Mouse (Mus musculus) left cerebral cortex, adult 2 months (tissue): Measurements from ENCODE around the gene 0610030E20Rik. TPM values are rescaled to one million over a fixed set of nuclear protein-coding genes. Genes with fewer than 3 reads are reported as not detected.

Source experiments
- DNase-seq, 2 experiments: peaks; one replicate each; pipeline ENCODE4 v3.0.0; 2021 to 2022; ENCODE audit warnings: low spot score in 2 of 2, mixed read lengths in 1 of 2; ENCODE audit errors: extremely low spot score in 1 of 2
- H3K27ac ChIP-seq: fragments of 200-600 bp; 2 replicates; pipeline ENCODE4 v1.8.1; 2022
- H3K4me3 ChIP-seq: fragments of 200-600 bp; 2 replicates; pipeline ENCODE4 v1.8.1; 2022
- CTCF ChIP-seq: fragments of 200-600 bp; IDR thresholded peaks from 2 replicates; pipeline ENCODE4 v1.8.1; 2022; ENCODE audit warnings: antibody characterized with exemption, mild to moderate bottlenecking, moderate library complexity
- intact Hi-C: fragments of 180-260 bp; cut with DNase I; formaldehyde crosslinking; loops from one replicate; pipeline ENCODE4 v1.15.1; 2025
- total RNA-seq, 2 experiments: library from RNA; stranded (reverse); gene quantifications; 2 replicates each; pipeline ENCODE4 v1.2.3; 2021

Gene 0610030E20Rik
- total RNA-seq, 2 experiments from 2014 or later, result 17.3 to 17.7 TPM

- intact Hi-C loops, result no loop called here
- DNase-seq, result no peak
- H3K4me3 ChIP-seq, result no peak overlapping the region
- TF ChIP-seq CTCF, result no peak
- no peak overlapping the region for H3K27ac ChIP-seq
Measured at GRCm38 (mm10) chr6:72374820-72375563, 27.9 kb downstream of the 0610030E20Rik start.

- no peak for TF ChIP-seq CTCF
- Histone ChIP-seq H3K4me3 (no peak overlapping the region), H3K27ac (no peak overlapping the region)
- intact Hi-C loops, result no loop called here
- no peak for DNase-seq
Measured at GRCm38 (mm10) chr6:72378510-72379234, 31.6 kb downstream of the 0610030E20Rik start.

GRCm38 (mm10) chr6:72379377-72380130, 32.4 kb downstream of the 0610030E20Rik start:
- peak overlapping the region; percentile 44 for H3K4me3 ChIP-seq
- no peak for TF ChIP-seq CTCF
- DNase-seq, result no peak
- no peak overlapping the region; the same call in 1 of the 2 replicates for H3K27ac ChIP-seq
- intact Hi-C loops, result no loop called here

GRCm38 (mm10) chr6:72380131-72380770, 33.1 kb downstream of the 0610030E20Rik start, which contains the start of gene Vamp5:
TSS of gene Vamp5 (minus strand) at chr6:72380468.
- intact Hi-C loops, result no loop called here
- peak; percentile 46 for TF ChIP-seq CTCF
- DNase-seq, result peak in 1 of 2 experiments; percentile 54
- Histone ChIP-seq H3K4me3 (peak within 1 kb of the TSS; percentile 44), H3K27ac (peak within 1 kb of the TSS; percentile 45; the same call in 1 of the 2 replicates)

- Histone ChIP-seq H3K27ac (no peak overlapping the region), H3K4me3 (no peak overlapping the region)
- intact Hi-C loops, result no loop called here
- no peak for TF ChIP-seq CTCF
- DNase-seq, result no peak
Measured at GRCm38 (mm10) chr6:72382494-72382893, 35.4 kb downstream of the 0610030E20Rik start.

- Histone ChIP-seq H3K4me3 (no peak overlapping the region), H3K27ac (no peak overlapping the region)
- no peak for DNase-seq
- intact Hi-C loops, result no loop called here
- no peak for TF ChIP-seq CTCF
Measured at GRCm38 (mm10) chr6:72383142-72383820, 36.2 kb downstream of the 0610030E20Rik start.

GRCm38 (mm10) chr6:72383952-72384351, 36.8 kb downstream of the 0610030E20Rik start:
- no peak for DNase-seq
- H3K4me3 ChIP-seq, result no peak overlapping the region
- no peak for TF ChIP-seq CTCF
- no peak overlapping the region for H3K27ac ChIP-seq
- intact Hi-C loops, result no loop called here

- no peak for DNase-seq
- no peak for TF ChIP-seq CTCF
- Histone ChIP-seq H3K27ac (no peak overlapping the region), H3K4me3 (no peak overlapping the region)
- intact Hi-C loops, result no loop called here
Measured at GRCm38 (mm10) chr6:72385258-72385657, 38.1 kb downstream of the 0610030E20Rik start.

- H3K27ac ChIP-seq, result no peak overlapping the region
- intact Hi-C loops, result no loop called here
- H3K4me3 ChIP-seq, result no peak overlapping the region
- TF ChIP-seq CTCF, result no peak
- DNase-seq, result no peak
Measured at GRCm38 (mm10) chr6:72386561-72386960, 39.4 kb downstream of the 0610030E20Rik start.

GRCm38 (mm10) chr6:72387816-72388215, 40.7 kb downstream of the 0610030E20Rik start:
- intact Hi-C loops, result no loop called here
- no peak overlapping the region for H3K27ac ChIP-seq
- no peak for DNase-seq
- H3K4me3 ChIP-seq, result no peak overlapping the region
- TF ChIP-seq CTCF, result no peak

- Histone ChIP-seq H3K27ac (no peak overlapping the region), H3K4me3 (no peak overlapping the region)
- intact Hi-C loops, result no loop called here
- TF ChIP-seq CTCF, result no peak
- DNase-seq, result no peak
Measured at GRCm38 (mm10) chr6:72388266-72388665, 41.1 kb downstream of the 0610030E20Rik start.
